Mouse (Mus musculus): Measurements from ENCODE around the gene Ndufs7. TPM values are rescaled to one million over a fixed set of nuclear protein-coding genes. Genes with fewer than 3 reads are reported as not detected.

Gene Ndufs7
- polyA plus RNA-seq, 1 experiment = 314 TPM

GRCm38 (mm10) chr10:80302082-80302355, 53.1 kb downstream of the Ndufs7 start:
- Histone ChIP-seq H3K4me3 (ENCODE audit: extremely low read depth, insufficient read depth, insufficient read length) (no peak overlapping the region), H3K27me3 (ENCODE audit: control insufficient read depth, insufficient read depth, low read length) (peaks cover 10% of the 10 kb centered on the region), H3K27ac (ENCODE audit: insufficient read depth, low read length) (no peak overlapping the region), H3K36me3 (ENCODE audit: control insufficient read depth, insufficient read depth, low read length) (no peaks in the 10 kb centered on the region), H3K4me1 (ENCODE audit: control insufficient read depth, insufficient read depth, insufficient read length) (no peaks in the 10 kb centered on the region)
- DNase-seq (ENCODE audit: low read depth in 1 of 2, low spot score in 2 of 2) = no peak
- 74% methylated on average over 5 of the region's 5 CpGs for WGBS
- no peak for TF ChIP-seq CTCF (IDR thresholded peaks at IDR 0.05; ENCODE audit: extremely low read depth, insufficient read depth, insufficient read length, insufficient replicate concordance)

GRCm38 (mm10) chr10:80302471-80302881, 53.6 kb downstream of the Ndufs7 start:
- Histone ChIP-seq H3K27me3 (ENCODE audit: control insufficient read depth, insufficient read depth, low read length) (peaks cover 10% of the 10 kb centered on the region), H3K4me3 (ENCODE audit: extremely low read depth, insufficient read depth, insufficient read length) (no peak overlapping the region), H3K36me3 (ENCODE audit: control insufficient read depth, insufficient read depth, low read length) (no peaks in the 10 kb centered on the region), H3K4me1 (ENCODE audit: control insufficient read depth, insufficient read depth, insufficient read length) (no peaks in the 10 kb centered on the region), H3K27ac (ENCODE audit: insufficient read depth, low read length) (no peak overlapping the region)
- 56% methylated on average over 9 of the region's 9 CpGs for WGBS
- TF ChIP-seq CTCF (IDR thresholded peaks at IDR 0.05; ENCODE audit: extremely low read depth, insufficient read depth, insufficient read length, insufficient replicate concordance) (no peak), POLR2A (IDR thresholded peaks at IDR 0.05; ENCODE audit: low read depth, low read length) (no peak)
- no peak for DNase-seq (ENCODE audit: low read depth in 1 of 2, low spot score in 2 of 2)

- Histone ChIP-seq H3K4me1 (ENCODE audit: control insufficient read depth, insufficient read depth, insufficient read length) (no peaks in the 10 kb centered on the region), H3K4me3 (ENCODE audit: extremely low read depth, insufficient read depth, insufficient read length) (peak overlapping the region; percentile 46; the same call in 1 of the 2 replicates), H3K27ac (ENCODE audit: insufficient read depth, low read length) (no peak overlapping the region), H3K36me3 (ENCODE audit: control insufficient read depth, insufficient read depth, low read length) (no peaks in the 10 kb centered on the region), H3K27me3 (ENCODE audit: control insufficient read depth, insufficient read depth, low read length) (peaks cover 7% of the 10 kb centered on the region; the same call in 1 of the 2 replicates)
- DNase-seq (ENCODE audit: low read depth in 1 of 2, low spot score in 2 of 2) = no peak
- TF ChIP-seq POLR2A (IDR thresholded peaks at IDR 0.05; ENCODE audit: low read depth, low read length) = no peak
- no peak for TF ChIP-seq CTCF (IDR thresholded peaks at IDR 0.05; ENCODE audit: extremely low read depth, insufficient read depth, insufficient read length, insufficient replicate concordance)
- 10% methylated on average over 12 of the region's 12 CpGs for WGBS
These were observed 55.5 kb downstream of the Ndufs7 start for GRCm38 (mm10) chr10:80304458-80304857.

- peak in 1 of 2 experiments; percentile 51 for DNase-seq (ENCODE audit: low read depth in 1 of 2, low spot score in 2 of 2)
- Histone ChIP-seq H3K36me3 (ENCODE audit: control insufficient read depth, insufficient read depth, low read length) (no peaks in the 10 kb centered on the region), H3K27me3 (ENCODE audit: control insufficient read depth, insufficient read depth, low read length) (peaks cover 4% of the 10 kb centered on the region; the same call in 1 of the 2 replicates), H3K27ac (ENCODE audit: insufficient read depth, low read length) (no peak overlapping the region), H3K4me3 (ENCODE audit: extremely low read depth, insufficient read depth, insufficient read length) (peak overlapping the region; percentile 46; the same call in 1 of the 2 replicates), H3K4me1 (ENCODE audit: control insufficient read depth, insufficient read depth, insufficient read length) (no peaks in the 10 kb centered on the region)
- 6% methylated on average over 25 of the region's 25 CpGs for WGBS
- no peak for TF ChIP-seq POLR2A (IDR thresholded peaks at IDR 0.05; ENCODE audit: low read depth, low read length)
- TF ChIP-seq CTCF (IDR thresholded peaks at IDR 0.05; ENCODE audit: extremely low read depth, insufficient read depth, insufficient read length, insufficient replicate concordance) = no peak
These were observed 55.9 kb downstream of the Ndufs7 start for GRCm38 (mm10) chr10:80304862-80305261.

Other genes starting within 250 kb of the Ndufs7 start
- gene Arhgap45, start 232.5 kb upstream of the Ndufs7 start, polyA plus RNA-seq (2012; rRNA removed) = 492 and 574 TPM in 2 replicates
- gene Polr2e, start 209.3 kb upstream of the Ndufs7 start, polyA plus RNA-seq (2012; rRNA removed) = 139 and 182 TPM in 2 replicates
- 238 and 259 TPM in 2 replicates for gene Gpx4, start 202.0 kb upstream of the Ndufs7 start, polyA plus RNA-seq (2012; rRNA removed)
- gene Sbno2, start 143.6 kb upstream of the Ndufs7 start, polyA plus RNA-seq (2012; rRNA removed) = 95.0 and 122 TPM in 2 replicates
- gene Stk11, start 133.3 kb upstream of the Ndufs7 start, polyA plus RNA-seq (2012; rRNA removed) = 120 and 144 TPM in 2 replicates
- gene Atp5d, start 110.5 kb upstream of the Ndufs7 start, polyA plus RNA-seq (2012; rRNA removed) = 592 and 782 TPM in 2 replicates
- 11.9 and 13.4 TPM in 2 replicates for gene Cbarp, start 108.3 kb upstream of the Ndufs7 start, polyA plus RNA-seq (2012; rRNA removed)
- gene Midn, start 100.8 kb upstream of the Ndufs7 start, polyA plus RNA-seq (2012; rRNA removed) = 128 and 157 TPM in 2 replicates
- 144 and 151 TPM in 2 replicates for gene Cirbp, start 83.1 kb upstream of the Ndufs7 start, polyA plus RNA-seq (2012; rRNA removed)
- gene 1600002K03Rik, start 76.2 kb upstream of the Ndufs7 start, polyA plus RNA-seq (2012; rRNA removed) = 10.8 TPM in 2 replicates
- 1.3 and 1.8 TPM in 2 replicates for gene Efna2, start 69.6 kb upstream of the Ndufs7 start, polyA plus RNA-seq (2012; rRNA removed)
- 35.1 and 42.8 TPM in 2 replicates for gene Mum1, start 22.7 kb upstream of the Ndufs7 start, polyA plus RNA-seq (2012; rRNA removed)
- 19.7 and 23.5 TPM in 2 replicates for gene Gamt, start 11.9 kb downstream of the Ndufs7 start, polyA plus RNA-seq (2012; rRNA removed)
- gene Dazap1, start 12.4 kb downstream of the Ndufs7 start, polyA plus RNA-seq (2012; rRNA removed) = 66.8 and 74.5 TPM in 2 replicates
- gene Rps15, start 43.3 kb downstream of the Ndufs7 start, polyA plus RNA-seq (2012; rRNA removed) = 2,107 and 2,204 TPM in 2 replicates
- 0.68 and 1.00 TPM in 2 replicates for gene Apc2, start 46.9 kb downstream of the Ndufs7 start, polyA plus RNA-seq (2012; rRNA removed)
- gene 2310011J03Rik, start 71.4 kb downstream of the Ndufs7 start, polyA plus RNA-seq (2012; rRNA removed) = 40.6 and 56.7 TPM in 2 replicates
- 6.2 and 10.0 TPM in 2 replicates for gene Pcsk4, start 80.4 kb downstream of the Ndufs7 start, polyA plus RNA-seq (2012; rRNA removed)
- 2.1 and 2.5 TPM in 2 replicates for gene Reep6, start 80.8 kb downstream of the Ndufs7 start, polyA plus RNA-seq (2012; rRNA removed)
- 8.8 and 14.3 TPM in 2 replicates for gene Adamtsl5, start 99.3 kb downstream of the Ndufs7 start, polyA plus RNA-seq (2012; rRNA removed)
- gene Plk5, start 107.3 kb downstream of the Ndufs7 start, polyA plus RNA-seq (2012; rRNA removed) = 0.04 TPM in 1 of 2 replicates, not detected in the other
- gene Mex3d, start 138.5 kb downstream of the Ndufs7 start, polyA plus RNA-seq (2012; rRNA removed) = 13.4 and 22.6 TPM in 2 replicates
- gene Mbd3, start 150.4 kb downstream of the Ndufs7 start, polyA plus RNA-seq (2012; rRNA removed) = 110 and 124 TPM in 2 replicates
- 399 and 753 TPM in 2 replicates for gene Uqcr11, start 157.7 kb downstream of the Ndufs7 start, polyA plus RNA-seq (2012; rRNA removed)
- 173 and 240 TPM in 2 replicates for gene Tcf3, start 184.5 kb downstream of the Ndufs7 start, polyA plus RNA-seq (2012; rRNA removed)
- not detected in 2 replicates for gene Onecut3, start 245.7 kb downstream of the Ndufs7 start, polyA plus RNA-seq (2012; rRNA removed)

All from spleen, adult 2 months (tissue).